In genomic region chr16:51386456-51386855, GRCm38 (mm10) we compare ENCODE assay signal across 22 mouse cellular contexts.
"Had no signal": no experiment of that assay in that cellular context is flagged by ENCODE, and none has a peak within 500 bp of the region (broad histone marks: within the 10 kb centered on the region; RNA-seq: fewer than 3 reads in every experiment).

No protein-coding gene starts in this region.

- H3K4me1 ChIP-seq: heart, embryonic 13.5 days; heart, embryonic 15.5 days; hindbrain, embryonic 15.5 days; limb, embryonic 13.5 days; limb, embryonic 15.5 days had no signal

- H3K9me3 ChIP-seq: heart, embryonic 13.5 days; heart, embryonic 15.5 days; hindbrain, embryonic 13.5 days; hindbrain, embryonic 15.5 days; limb, embryonic 13.5 days; limb, embryonic 15.5 days had no signal

- DNase-seq: gastrocnemius, postnatal 14 days; gastrocnemius, postnatal 36 days; heart, adult 11 months; heart, adult 2 months; heart, postnatal 14 days; heart, postnatal 36 days; kidney, adult 11 months; kidney, adult 8-10 months; kidney, postnatal 14 days; kidney, postnatal 36 days; layer of hippocampus, adult 9-11 months; layer of hippocampus, postnatal 36 days; left cerebral cortex, postnatal 4 days had no signal

- H3K27me3 ChIP-seq: heart, embryonic 13.5 days; heart, embryonic 15.5 days; hindbrain, embryonic 13.5 days; hindbrain, embryonic 15.5 days; limb, embryonic 13.5 days; limb, embryonic 15.5 days had no signal

- ATAC-seq: hindbrain, postnatal 0 days; intestine, embryonic 16.5 days had no signal

- H3K4me3 ChIP-seq: heart, adult 2 months; heart, embryonic 13.5 days; heart, embryonic 15.5 days; hindbrain, embryonic 13.5 days; hindbrain, embryonic 15.5 days; limb, embryonic 13.5 days; limb, embryonic 15.5 days had no signal

- H3K4me2 ChIP-seq: heart, embryonic 11.5 days; heart, embryonic 13.5 days; heart, embryonic 15.5 days; hindbrain, embryonic 13.5 days; hindbrain, embryonic 15.5 days; limb, embryonic 13.5 days; limb, embryonic 15.5 days had no signal

- H3K27ac ChIP-seq: heart, adult 2 months; heart, embryonic 13.5 days; heart, embryonic 15.5 days; hindbrain, embryonic 13.5 days; hindbrain, embryonic 15.5 days; hindbrain, postnatal 0 days; limb, embryonic 13.5 days; limb, embryonic 15.5 days had no signal

- H3K36me3 ChIP-seq: heart, embryonic 13.5 days; heart, embryonic 15.5 days; hindbrain, embryonic 13.5 days; hindbrain, embryonic 15.5 days; limb, embryonic 13.5 days; limb, embryonic 15.5 days had no signal

- H3K9ac ChIP-seq: heart, embryonic 13.5 days; heart, embryonic 15.5 days; hindbrain, embryonic 13.5 days; hindbrain, embryonic 15.5 days; limb, embryonic 13.5 days; limb, embryonic 15.5 days had no signal
